Mouse (Mus musculus): ENCODE data around the gene Amy2a3.
"Not testable (repeated sequence)": the region's sequence is repeated elsewhere in the genome, so short reads cannot be mapped to it uniquely, and the experiment has no call there.

Gene Amy2a3

GRCm38 (mm10) chr3:113323952-113324351 lies at the start of gene Amy2a3:
TSS of gene Amy2a3 (minus strand) at chr3:113324052.
- not testable (repeated sequence) for DNase-seq

- not testable (repeated sequence) for DNase-seq
Measured at GRCm38 (mm10) chr3:113356558-113356957, 32.7 kb upstream of the Amy2a3 start, which contains the start of gene Amy2a2. TSS of gene Amy2a2 (minus strand) at chr3:113356658.

GRCm38 (mm10) chr3:113345484-113345883 lies 21.6 kb upstream of the Amy2a3 start:
- not testable (repeated sequence) for DNase-seq

- DNase-seq = not testable (repeated sequence)
Measured at GRCm38 (mm10) chr3:113312937-113313336, 10.9 kb downstream of the Amy2a3 start.

- DNase-seq = not testable (repeated sequence)
Measured at GRCm38 (mm10) chr3:113291349-113291748, 32.5 kb downstream of the Amy2a3 start, which contains the start of gene Amy2a4. TSS of gene Amy2a4 (minus strand) at chr3:113291449.

DNA sequence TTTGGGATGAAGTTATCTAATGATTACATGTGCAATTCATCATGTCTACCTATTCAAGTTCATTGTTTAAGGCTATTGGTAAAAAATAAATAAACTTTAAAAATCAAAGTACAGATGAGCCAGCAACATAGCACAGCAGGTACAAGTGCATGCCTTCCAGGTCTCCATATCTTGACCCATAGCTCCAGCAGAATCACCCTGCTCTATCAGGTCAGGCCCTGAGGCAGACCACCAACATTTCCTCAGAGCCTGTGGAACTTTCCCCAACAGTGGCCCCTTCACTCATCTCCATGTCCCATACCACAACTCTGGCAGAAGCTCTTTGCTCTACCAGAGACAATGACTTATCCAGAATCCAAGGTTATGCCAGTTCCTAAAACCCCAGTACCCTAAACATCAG lies 43.6 kb downstream of the Amy2a3 start:
- DNase-seq = not testable (repeated sequence)

GRCm38 (mm10) chr3:113279586-113279985 lies 44.3 kb downstream of the Amy2a3 start:
- DNase-seq = not testable (repeated sequence)
